Comparison of ENCODE assay signal across 10 mouse cellular contexts in the genomic region with DNA sequence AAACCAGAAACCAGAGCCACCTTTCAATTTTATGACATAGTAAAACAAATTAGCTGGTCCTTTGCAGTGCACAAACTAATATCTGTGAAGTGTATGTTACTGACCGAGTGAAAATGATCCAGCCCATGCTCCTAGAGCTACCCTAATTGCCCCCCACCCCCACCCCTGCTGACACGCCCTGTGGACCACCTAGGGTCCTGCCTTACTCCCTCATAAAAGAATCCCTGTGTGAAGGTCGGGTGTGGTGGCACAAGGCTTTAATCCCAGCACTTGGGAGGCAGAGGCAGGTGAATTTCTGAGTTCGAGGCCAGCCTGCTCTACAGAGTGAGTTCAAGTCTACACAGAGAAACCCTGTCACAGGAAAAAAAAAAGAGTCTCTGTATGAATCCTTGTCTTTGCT. TPM values are rescaled to one million over a fixed set of nuclear protein-coding genes. Genes with fewer than 3 reads are reported as not detected.
DNase-seq lines count a peak whose midpoint lies in the region; ATAC-seq lines count a peak whose summit lies in the region.
"Had no signal": no experiment of that assay in that cellular context is flagged by ENCODE, and none has a peak within 500 bp of the region (broad histone marks: within the 10 kb centered on the region; RNA-seq: fewer than 3 reads in every experiment).

No protein-coding gene starts in this region.

- H3K4me2 ChIP-seq in lung, embryonic 15.5 days: peak overlapping the region; percentile 54
- peak overlapping the region; percentile 81 for H3K4me2 ChIP-seq in embryonic facial prominence, embryonic 14.5 days (ENCODE audit: low read depth, low read length)
- H3K4me2 ChIP-seq in neural tube, embryonic 15.5 days: peak overlapping the region; percentile 76

- H3K4me3 ChIP-seq in lung, embryonic 15.5 days: peak overlapping the region; percentile 100
- peak overlapping the region; percentile 86 for H3K4me3 ChIP-seq in embryonic facial prominence, embryonic 14.5 days (ENCODE audit: low read depth, low read length)
- H3K4me3 ChIP-seq in limb, embryonic 10.5 days: peak overlapping the region; percentile 96
- H3K4me3 ChIP-seq in neural tube, embryonic 15.5 days (replicated peaks): peak overlapping the region; percentile 96; the same call in 1 of the 2 replicates

- WGBS in lung, embryonic 15.5 days: 66% methylated on average over 4 of the region's 4 CpGs
- WGBS in embryonic facial prominence, embryonic 14.5 days: 60% methylated on average over 4 of the region's 4 CpGs
- WGBS in limb, embryonic 10.5 days: 61% methylated on average over 4 of the region's 4 CpGs
- WGBS in neural tube, embryonic 15.5 days: 47% methylated on average over 4 of the region's 4 CpGs

- no peaks in the 10 kb centered on the region for H3K9me3 ChIP-seq in lung, embryonic 15.5 days
- no peaks in the 10 kb centered on the region for H3K9me3 ChIP-seq in embryonic facial prominence, embryonic 14.5 days (ENCODE audit: control insufficient read depth, low read length)
- no peaks in the 10 kb centered on the region for H3K9me3 ChIP-seq in limb, embryonic 10.5 days (replicated peaks)
- no peaks in the 10 kb centered on the region for H3K9me3 ChIP-seq in neural tube, embryonic 15.5 days (replicated peaks)

- no peak for ATAC-seq in lung, embryonic 15.5 days (ENCODE audit: borderline replicate concordance, extremely low read depth, low FRiP score, low TSS enrichment)
- no peak for ATAC-seq in embryonic facial prominence, embryonic 14.5 days (ENCODE audit: low read depth)
- no peak for ATAC-seq in neural tube, embryonic 15.5 days (ENCODE audit: low FRiP score)

- H3K4me1 ChIP-seq in lung, embryonic 15.5 days: peaks cover 22% of the 10 kb centered on the region
- peaks cover 16% of the 10 kb centered on the region for H3K4me1 ChIP-seq in embryonic facial prominence, embryonic 14.5 days (ENCODE audit: control insufficient read depth, insufficient read depth, low read length)
- H3K4me1 ChIP-seq in limb, embryonic 10.5 days: peaks cover 20% of the 10 kb centered on the region
- H3K4me1 ChIP-seq in neural tube, embryonic 15.5 days: peaks cover 40% of the 10 kb centered on the region

- peaks cover 16% of the 10 kb centered on the region for H3K36me3 ChIP-seq in lung, embryonic 15.5 days
- peaks cover 30% of the 10 kb centered on the region for H3K36me3 ChIP-seq in embryonic facial prominence, embryonic 14.5 days (ENCODE audit: control insufficient read depth, insufficient read depth, low read length)
- H3K36me3 ChIP-seq in limb, embryonic 10.5 days: peaks cover 47% of the 10 kb centered on the region
- peaks cover 14% of the 10 kb centered on the region for H3K36me3 ChIP-seq in neural tube, embryonic 15.5 days

- no peak for DNase-seq in lung, postnatal 4 days
- DNase-seq in embryonic facial prominence, embryonic 14.5 days (ENCODE audit: low spot score): no peak
- no peak for DNase-seq in limb, embryonic 10.5 days (ENCODE audit: low spot score)
- DNase-seq in adipocyte (ENCODE audit: low spot score): no peak
- no peak for DNase-seq in kidney, adult 9 months
- DNase-seq in retina, postnatal 1 day: no peak
- DNase-seq: adrenal gland, postnatal 10 days; thymus, postnatal 25 days had no signal

- H3K27me3 ChIP-seq in lung, embryonic 15.5 days: no peaks in the 10 kb centered on the region
- no peaks in the 10 kb centered on the region for H3K27me3 ChIP-seq in embryonic facial prominence, embryonic 14.5 days (replicated peaks; ENCODE audit: control insufficient read depth, insufficient read depth, low read length)
- no peaks in the 10 kb centered on the region for H3K27me3 ChIP-seq in limb, embryonic 10.5 days (ENCODE audit: low read depth, poor library complexity, severe bottlenecking)
- H3K27me3 ChIP-seq in neural tube, embryonic 15.5 days (replicated peaks): no peaks in the 10 kb centered on the region

- peak overlapping the region; percentile 100; the same call in 1 of the 2 replicates for H3K9ac ChIP-seq in lung, embryonic 15.5 days
- peak overlapping the region; percentile 98 for H3K9ac ChIP-seq in embryonic facial prominence, embryonic 14.5 days (ENCODE audit: low read depth, low read length)
- peak overlapping the region; percentile 97 for H3K9ac ChIP-seq in neural tube, embryonic 15.5 days (replicated peaks)

- H3K27ac ChIP-seq in lung, embryonic 15.5 days: no peak overlapping the region
- H3K27ac ChIP-seq in embryonic facial prominence, embryonic 14.5 days (replicated peaks; ENCODE audit: low read depth, low read length): no peak overlapping the region
- H3K27ac ChIP-seq in limb, embryonic 10.5 days: no peak overlapping the region
- H3K27ac ChIP-seq in neural tube, embryonic 15.5 days (replicated peaks): no peak overlapping the region

RNA-seq across cellular contexts. Expression of a gene that starts 1.6 kb away (rescaled TPM):
- 55.0 and 56.0 TPM in 2 replicates for polyA plus RNA-seq in lung, embryonic 15.5 days (2015; fragmentation: Nextera tagmentation; extraction: Ambion mirVana)
- polyA plus RNA-seq in embryonic facial prominence, embryonic 14.5 days (2014; fragmentation: Nextera tagmentation; extraction: Ambion mirVana): 56.8 and 59.4 TPM in 2 replicates
- 44.8 and 53.4 TPM in 2 replicates for polyA plus RNA-seq in limb, embryonic 10.5 days (2016; fragmentation: Nextera tagmentation; extraction: Ambion mirVana)
- 54.9 and 57.5 TPM in 2 replicates for polyA plus RNA-seq in neural tube, embryonic 15.5 days (2015; fragmentation: Nextera tagmentation; extraction: Ambion mirVana)

RNA-seq across cellular contexts. Expression of a gene that starts 1.7 kb away (rescaled TPM):
- 29.3 and 31.7 TPM in 2 replicates for polyA plus RNA-seq in lung, embryonic 15.5 days (2015; fragmentation: Nextera tagmentation; extraction: Ambion mirVana)
- 26.0 and 27.8 TPM in 2 replicates for polyA plus RNA-seq in embryonic facial prominence, embryonic 14.5 days (2014; fragmentation: Nextera tagmentation; extraction: Ambion mirVana)
- 33.7 and 40.0 TPM in 2 replicates for polyA plus RNA-seq in limb, embryonic 10.5 days (2016; fragmentation: Nextera tagmentation; extraction: Ambion mirVana)
- polyA plus RNA-seq in neural tube, embryonic 15.5 days (2015; fragmentation: Nextera tagmentation; extraction: Ambion mirVana): 21.4 and 23.1 TPM in 2 replicates

RNA-seq across cellular contexts. Expression of a gene that starts 13.5 kb away (rescaled TPM):
- 0.72 and 1.9 TPM in 2 replicates for polyA plus RNA-seq in lung, embryonic 15.5 days (2015; fragmentation: Nextera tagmentation; extraction: Ambion mirVana)
- polyA plus RNA-seq in embryonic facial prominence, embryonic 14.5 days (2014; fragmentation: Nextera tagmentation; extraction: Ambion mirVana): 1.5 and 2.9 TPM in 2 replicates
- 0.38 and 0.73 TPM in 2 replicates for polyA plus RNA-seq in limb, embryonic 10.5 days (2016; fragmentation: Nextera tagmentation; extraction: Ambion mirVana)
- 0.31 and 1.4 TPM in 2 replicates for polyA plus RNA-seq in neural tube, embryonic 15.5 days (2015; fragmentation: Nextera tagmentation; extraction: Ambion mirVana)
